Mouse (Mus musculus): ENCODE data around the gene Krit1. TPM values are rescaled to one million over a fixed set of nuclear protein-coding genes. Genes with fewer than 3 reads are reported as not detected.
A peak's percentile ranks its signal among the peaks of the same experiment; 100 is the strongest.
"Not testable (repeated sequence)": the region's sequence is repeated elsewhere in the genome, so short reads cannot be mapped to it uniquely, and the experiment has no call there.

The Krit1 gene
- polyA plus RNA-seq, 1 experiment from 2014 or later = 59.4 TPM

GRCm38 (mm10) chr5:3800881-3801280 lies 2.1 kb upstream of the Krit1 start:
- peak overlapping the region; percentile 43; the same call in 1 of the 2 replicates for H3K9ac ChIP-seq
- peak overlapping the region; percentile 92 for H3K4me2 ChIP-seq
- 77% methylated on average over 4 of the region's 4 CpGs for whole genome bisulfite sequencing
- H3K27ac ChIP-seq (replicated peaks) = no peak overlapping the region
- no peaks in the 10 kb centered on the region for H3K36me3 ChIP-seq
- peaks cover 31% of the 10 kb centered on the region for H3K4me1 ChIP-seq (replicated peaks)
- H3K9me3 ChIP-seq = no peaks in the 10 kb centered on the region
- ATAC-seq (ENCODE audit: low read depth) = no peak
- no peaks in the 10 kb centered on the region for H3K27me3 ChIP-seq
- peak overlapping the region; percentile 24 for H3K4me3 ChIP-seq

- no peaks in the 10 kb centered on the region for H3K27me3 ChIP-seq
- no peaks in the 10 kb centered on the region for H3K9me3 ChIP-seq
- 5% methylated on average over 18 of the region's 18 CpGs for WGBS
- no peaks in the 10 kb centered on the region for H3K36me3 ChIP-seq
- H3K27ac ChIP-seq (replicated peaks) = peak overlapping the region; percentile 96
- H3K4me3 ChIP-seq = peak overlapping the region; percentile 93
- ATAC-seq (ENCODE audit: low read depth) = peak; percentile 4
- peak overlapping the region; percentile 90 for H3K9ac ChIP-seq
- H3K4me2 ChIP-seq = peak overlapping the region; percentile 92
- peaks cover 31% of the 10 kb centered on the region for H3K4me1 ChIP-seq (replicated peaks)
Measured at GRCm38 (mm10) chr5:3801672-3802432, 1.1 kb upstream of the Krit1 start.

GRCm38 (mm10) chr5:3803292-3804165 lies 545 bp downstream of the Krit1 start:
- whole genome bisulfite sequencing = 1% methylated on average over 36 of the region's 36 CpGs
- Histone ChIP-seq H3K27ac (replicated peaks) (peak overlapping the region; percentile 96), H3K4me3 (peak overlapping the region; percentile 93), H3K4me2 (peak overlapping the region; percentile 92), H3K36me3 (0 out of 2 replicates have a peak, but pooled peaks cover 4% of the 10 kb centered on the region), H3K27me3 (no peaks in the 10 kb centered on the region), H3K4me1 (replicated peaks) (peaks cover 31% of the 10 kb centered on the region), H3K9me3 (no peaks in the 10 kb centered on the region), H3K9ac (peak overlapping the region; percentile 90)
- peak; percentile 82 for ATAC-seq (ENCODE audit: low read depth)

DNA sequence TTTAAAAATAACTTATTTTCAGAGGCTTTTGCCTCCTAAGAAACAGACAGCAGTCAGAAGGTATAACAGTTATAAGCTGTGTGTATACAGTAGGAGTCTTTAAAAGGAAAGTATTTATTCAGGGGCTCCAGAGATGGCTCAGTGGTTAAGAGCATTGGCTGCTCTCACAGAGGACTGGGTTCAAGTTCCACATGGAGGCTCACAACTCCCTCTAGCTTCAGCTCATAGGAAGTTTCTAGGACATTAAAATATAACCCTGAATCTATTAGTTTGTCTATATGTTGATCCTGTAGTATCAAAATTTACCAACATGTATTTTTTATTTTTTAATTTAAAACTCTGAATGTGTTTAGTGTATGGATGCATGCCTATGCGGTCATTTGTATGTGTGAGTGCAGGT lies 5.5 kb downstream of the Krit1 start:
- no peak for ATAC-seq (ENCODE audit: low read depth)
- WGBS = 100% methylated on average over 1 of the region's 1 CpGs

GRCm38 (mm10) chr5:3834107-3834506 lies 31.1 kb downstream of the Krit1 start:
- no peak overlapping the region for H3K9ac ChIP-seq
- no peak overlapping the region for H3K4me2 ChIP-seq
- no peak for ATAC-seq (ENCODE audit: low read depth)
- H3K27me3 ChIP-seq = no peaks in the 10 kb centered on the region
- WGBS = 78% methylated on average over 1 of the region's 1 CpGs
- H3K36me3 ChIP-seq = peaks cover 54% of the 10 kb centered on the region
- peaks cover 5% of the 10 kb centered on the region; the same call in 1 of the 2 replicates for H3K9me3 ChIP-seq
- H3K27ac ChIP-seq (replicated peaks) = no peak overlapping the region
- H3K4me3 ChIP-seq = no peak overlapping the region
- no peaks in the 10 kb centered on the region for H3K4me1 ChIP-seq (replicated peaks)

More for the DNA sequence above, 5.5 kb downstream of the Krit1 start:
- Histone ChIP-seq H3K4me2 (no peak overlapping the region), H3K36me3 (peaks cover 29% of the 10 kb centered on the region), H3K27me3 (no peaks in the 10 kb centered on the region), H3K4me3 (no peak overlapping the region), H3K9ac (no peak overlapping the region), H3K4me1 (replicated peaks) (peaks cover 9% of the 10 kb centered on the region), H3K9me3 (no peaks in the 10 kb centered on the region), H3K27ac (replicated peaks) (no peak overlapping the region)

DNA sequence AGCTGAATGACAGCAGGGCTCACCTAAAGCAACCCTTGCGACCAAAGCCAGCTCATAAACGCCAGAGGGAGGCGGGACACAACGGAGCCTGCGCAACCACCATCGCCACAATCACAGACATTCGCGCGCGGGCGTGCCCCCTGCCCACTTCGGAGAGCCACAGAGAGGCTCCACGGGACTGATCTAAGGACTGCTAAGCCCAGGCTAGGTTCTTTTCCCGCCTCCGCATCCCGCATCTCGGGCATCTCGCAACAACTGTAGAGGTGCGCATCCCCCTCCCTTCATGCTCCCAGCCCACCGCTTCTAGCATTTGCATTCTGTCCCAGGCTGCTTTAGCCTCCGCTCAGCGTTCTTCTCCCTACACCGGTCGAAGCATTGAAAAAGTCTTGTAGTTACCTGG lies 42.0 kb downstream of the Krit1 start, which contains the start of gene Lrrd1:
Gene Lrrd1 (plus strand): TSS at position 148 of the 400 bp plus-strand sequence.
- H3K36me3 ChIP-seq = peaks cover 20% of the 10 kb centered on the region
- WGBS = 4% methylated on average over 24 of the region's 24 CpGs
- peak; percentile 47; the same call in 1 of the 2 replicates for ATAC-seq (ENCODE audit: low read depth)

GRCm38 (mm10) chr5:3870161-3870560 lies 67.2 kb downstream of the Krit1 start:
- Histone ChIP-seq H3K27me3 (no peaks in the 10 kb centered on the region), H3K9me3 (no peaks in the 10 kb centered on the region), H3K36me3 (no peaks in the 10 kb centered on the region), H3K4me1 (replicated peaks) (no peaks in the 10 kb centered on the region), H3K9ac (no peak overlapping the region), H3K27ac (replicated peaks) (no peak overlapping the region), H3K4me3 (no peak overlapping the region), H3K4me2 (no peak overlapping the region)
- no peak for ATAC-seq (ENCODE audit: low read depth)
- WGBS = 83% methylated on average over 4 of the region's 4 CpGs

More for the DNA sequence above, 42.0 kb downstream of the Krit1 start, which contains the start of gene Lrrd1:
- Histone ChIP-seq H3K9ac (peak within 1 kb of the TSS; percentile 61), H3K4me3 (peak within 1 kb of the TSS; percentile 34), H3K4me2 (peak within 1 kb of the TSS; percentile 61), H3K9me3 (no peaks in the 10 kb centered on the region), H3K27ac (replicated peaks) (no peak within 1 kb of the TSS), H3K27me3 (no peaks in the 10 kb centered on the region), H3K4me1 (replicated peaks) (peaks cover 5% of the 10 kb centered on the region)

DNA sequence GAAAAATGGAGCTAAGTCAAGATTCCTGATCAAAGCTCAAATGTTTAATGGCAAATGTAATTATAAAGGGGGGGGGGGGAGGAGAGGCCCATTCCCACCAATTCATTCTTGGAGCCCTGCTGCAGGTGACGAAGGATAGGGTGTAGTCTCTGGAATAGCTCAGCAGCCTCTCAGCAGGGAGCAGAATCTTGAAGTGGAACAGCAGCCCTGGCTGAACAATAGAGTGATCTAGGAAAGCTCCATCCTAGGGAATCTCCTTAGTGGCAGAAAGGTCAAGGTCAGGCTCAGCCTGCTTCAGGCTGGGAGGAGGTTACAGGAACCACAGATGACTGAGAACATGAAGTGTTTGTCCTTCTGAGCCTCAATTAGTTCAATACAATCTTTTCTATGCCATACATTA lies 69.4 kb downstream of the Krit1 start:
- whole genome bisulfite sequencing = 38% methylated on average over 1 of the region's 1 CpGs
- Histone ChIP-seq H3K4me1 (replicated peaks) (no peaks in the 10 kb centered on the region), H3K4me2 (no peak overlapping the region), H3K9ac (no peak overlapping the region), H3K27ac (replicated peaks) (no peak overlapping the region), H3K4me3 (no peak overlapping the region), H3K36me3 (no peaks in the 10 kb centered on the region), H3K9me3 (no peaks in the 10 kb centered on the region), H3K27me3 (no peaks in the 10 kb centered on the region)
- ATAC-seq (ENCODE audit: low read depth) = no peak

GRCm38 (mm10) chr5:3873485-3873884 lies 70.5 kb downstream of the Krit1 start:
- H3K27me3 ChIP-seq = no peaks in the 10 kb centered on the region

GRCm38 (mm10) chr5:3886862-3887261 lies 83.9 kb downstream of the Krit1 start:
- H3K4me3 ChIP-seq; H3K4me2 ChIP-seq; H3K9me3 ChIP-seq; H3K27me3 ChIP-seq; H3K4me1 ChIP-seq (replicated peaks); ATAC-seq (ENCODE audit: low read depth); H3K9ac ChIP-seq; H3K27ac ChIP-seq (replicated peaks); H3K36me3 ChIP-seq: not testable (repeated sequence)
- 89% methylated on average over 7 of the region's 7 CpGs for WGBS

More at GRCm38 (mm10) chr5:3873485-3873884, 70.5 kb downstream of the Krit1 start:
- no peak overlapping the region for H3K9ac ChIP-seq
- H3K4me3 ChIP-seq = no peak overlapping the region
- WGBS = 82% methylated on average over 3 of the region's 3 CpGs
- ATAC-seq (ENCODE audit: low read depth) = no peak
- no peak overlapping the region for H3K4me2 ChIP-seq
- no peak overlapping the region for H3K27ac ChIP-seq (replicated peaks)
- no peaks in the 10 kb centered on the region for H3K4me1 ChIP-seq (replicated peaks)
- no peaks in the 10 kb centered on the region for H3K9me3 ChIP-seq
- H3K36me3 ChIP-seq = no peaks in the 10 kb centered on the region

GRCm38 (mm10) chr5:3889201-3889600 lies 86.2 kb downstream of the Krit1 start:
- peaks cover 9% of the 10 kb centered on the region for H3K4me1 ChIP-seq (replicated peaks)
- H3K36me3 ChIP-seq = no peaks in the 10 kb centered on the region
- no peaks in the 10 kb centered on the region for H3K9me3 ChIP-seq
- no peak for ATAC-seq (ENCODE audit: low read depth)
- no peak overlapping the region for H3K27ac ChIP-seq (replicated peaks)
- H3K4me2 ChIP-seq = no peak overlapping the region
- no peaks in the 10 kb centered on the region for H3K27me3 ChIP-seq
- H3K9ac ChIP-seq = no peak overlapping the region
- H3K4me3 ChIP-seq = no peak overlapping the region
